In genomic region chr2:181536410-181536809, GRCm38 (mm10) we compare ENCODE assay signal across 16 mouse cellular contexts. TPM values are rescaled to one million over a fixed set of nuclear protein-coding genes. Genes with fewer than 3 reads are reported as not detected.
DNase-seq lines count a peak whose midpoint lies in the region; ATAC-seq and TF ChIP-seq lines count a peak whose summit lies in the region.
"Had no signal": no experiment of that assay in that cellular context is flagged by ENCODE, and none has a peak within 500 bp of the region (broad histone marks: within the 10 kb centered on the region; RNA-seq: fewer than 3 reads in every experiment).

No protein-coding gene starts in this region.

- DNase-seq in liver, adult 2 months (ENCODE audit: extremely low read depth, low read depth, low spot score) = peak; percentile 52
- DNase-seq in liver = no peak
- no peak for DNase-seq in cerebellum, adult 11-12 months
- DNase-seq: adrenal gland, postnatal 14 days; cerebellum, postnatal 25 days; heart, postnatal 36 days had no signal

- H3K27me3 ChIP-seq in liver, adult 2 months (ENCODE audit: control insufficient read depth, insufficient read depth, low read length) = no peaks in the 10 kb centered on the region
- no peaks in the 10 kb centered on the region for H3K27me3 ChIP-seq in liver, embryonic 15.5 days
- H3K27me3 ChIP-seq: lung, embryonic 15.5 days; midbrain, embryonic 13.5 days had no signal

- peak; percentile 31; the same call in 1 of the 2 replicates for ATAC-seq in liver, embryonic 15.5 days (ENCODE audit: insufficient read depth)
- peak; percentile 98 for ATAC-seq in monocyte, adult 5-6 weeks (replicated peaks; ENCODE audit: insufficient number of reproducible peaks, low FRiP score, low TSS enrichment, poor library complexity, severe bottlenecking)
- no peak for ATAC-seq in erythroid progenitor cell, adult 5-6 weeks (replicated peaks; ENCODE audit: low FRiP score, poor library complexity, severe bottlenecking)
- ATAC-seq: midbrain, embryonic 13.5 days had no signal

- H3K9me3 ChIP-seq in liver, embryonic 15.5 days (replicated peaks) = no peaks in the 10 kb centered on the region
- H3K9me3 ChIP-seq: G1E; limb, embryonic 10.5 days; lung, embryonic 15.5 days had no signal

- H3K4me1 ChIP-seq in liver, adult 2 months (ENCODE audit: control insufficient read depth, insufficient read depth, low read length) = peaks cover 5% of the 10 kb centered on the region; the same call in 1 of the 2 replicates
- H3K4me1 ChIP-seq in bone marrow macrophage, adult 2 months (ENCODE audit: control insufficient read depth, insufficient read depth, low read length) = peaks cover 38% of the 10 kb centered on the region
- peaks cover 25% of the 10 kb centered on the region for H3K4me1 ChIP-seq in liver, embryonic 15.5 days (replicated peaks)

- no peak for TF ChIP-seq CTCF in liver, adult 2 months (IDR thresholded peaks at IDR 0.05; ENCODE audit: low read depth, low read length)
- no peak for TF ChIP-seq CTCF in bone marrow macrophage, adult 2 months (IDR thresholded peaks at IDR 0.05; ENCODE audit: low read depth, low read length)

- H3K4me3 ChIP-seq in liver, adult 2 months (ENCODE audit: insufficient read depth, low read depth, low read length) = no peak overlapping the region
- H3K4me3 ChIP-seq in bone marrow macrophage, adult 2 months (ENCODE audit: insufficient read depth, low read length) = no peak overlapping the region
- H3K4me3 ChIP-seq in liver, embryonic 15.5 days (replicated peaks) = no peak overlapping the region
- H3K4me3 ChIP-seq: forebrain, embryonic 10.5 days; limb, embryonic 10.5 days; lung, embryonic 15.5 days; midbrain, embryonic 13.5 days had no signal

- no peak overlapping the region for H3K9ac ChIP-seq in liver, adult 2 months (ENCODE audit: low read depth, low read length)
- no peak overlapping the region for H3K9ac ChIP-seq in liver, embryonic 15.5 days
- H3K9ac ChIP-seq: lung, embryonic 15.5 days; midbrain, embryonic 13.5 days had no signal

- 73% methylated on average over 2 of the region's 2 CpGs for WGBS in liver, adult 2 months
- 66% methylated on average over 2 of the region's 2 CpGs for WGBS in liver, embryonic 15.5 days (ENCODE audit: insufficient replicate concordance)

- H3K79me2 ChIP-seq in liver, adult 2 months (ENCODE audit: control insufficient read depth, insufficient read depth, low read length) = peaks cover 42% of the 10 kb centered on the region

- TF ChIP-seq POLR2A in liver, adult 2 months (IDR thresholded peaks at IDR 0.05; ENCODE audit: extremely low read depth, insufficient read depth, low read length) = no peak
- no peak for TF ChIP-seq POLR2A in bone marrow macrophage, adult 2 months (IDR thresholded peaks at IDR 0.05; ENCODE audit: borderline replicate concordance, low read depth, low read length)

- H3K4me2 ChIP-seq in liver, embryonic 15.5 days = no peak overlapping the region
- H3K4me2 ChIP-seq: lung, embryonic 15.5 days; midbrain, embryonic 13.5 days had no signal

- peaks cover 5% of the 10 kb centered on the region for H3K36me3 ChIP-seq in liver, adult 2 months (ENCODE audit: control insufficient read depth, insufficient read depth, low read length)
- peaks cover 18% of the 10 kb centered on the region for H3K36me3 ChIP-seq in liver, embryonic 15.5 days (replicated peaks)

- no peak overlapping the region for H3K27ac ChIP-seq in liver, adult 2 months (replicated peaks; ENCODE audit: insufficient read depth, low read depth, low read length)
- H3K27ac ChIP-seq in bone marrow macrophage, adult 2 months (ENCODE audit: insufficient read depth, low read depth, low read length) = peak overlapping the region; percentile 95
- H3K27ac ChIP-seq in liver, embryonic 15.5 days (replicated peaks) = peak overlapping the region; percentile 59
- H3K27ac ChIP-seq: forebrain, embryonic 10.5 days; limb, embryonic 10.5 days; lung, embryonic 15.5 days; midbrain, embryonic 13.5 days had no signal

RNA-seq across cellular contexts. Expression of gene Dnajc5, which starts 16.1 kb away (rescaled TPM):
- total RNA-seq in liver, adult 2 months (2014; rRNA removed) = 20.2 and 23.8 TPM in 2 replicates
- polyA plus RNA-seq in liver, adult 2 months (2012; rRNA removed) = 28.6 and 30.7 TPM in 2 replicates
- polyA plus RNA-seq in bone marrow macrophage, adult 2 months (2012; ENCODE audit: insufficient read depth, insufficient read length, missing spikeins) = 66.3 and 71.7 TPM in 2 replicates
- 27.7 and 29.8 TPM in 2 replicates for polyA plus RNA-seq in liver, embryonic 15.5 days (2015; fragmentation: Nextera tagmentation; extraction: Ambion mirVana)
- 47.3 to 71.5 TPM (median 52.6 TPM) in 3 replicates for total RNA-seq in monocyte, adult 5-6 weeks (2017)
- 14.1 and 25.2 TPM in 2 replicates for total RNA-seq in erythroid progenitor cell, adult 5-6 weeks (2015; ENCODE audit: low replicate concordance)
- total RNA-seq in erythroid progenitor cell, adult 5-6 weeks (2017; ENCODE audit: low replicate concordance) = 21.4 and 23.3 TPM in 2 replicates

RNA-seq across cellular contexts. Expression of gene Tpd52l2, which starts 39.5 kb away (rescaled TPM):
- 26.2 and 27.1 TPM in 2 replicates for total RNA-seq in liver, adult 2 months (2014; rRNA removed)
- polyA plus RNA-seq in liver, adult 2 months (2012; rRNA removed) = 18.8 and 23.0 TPM in 2 replicates
- polyA plus RNA-seq in bone marrow macrophage, adult 2 months (2012; ENCODE audit: insufficient read depth, insufficient read length, missing spikeins) = 61.9 and 65.6 TPM in 2 replicates
- 67.3 and 68.4 TPM in 2 replicates for polyA plus RNA-seq in liver, embryonic 15.5 days (2015; fragmentation: Nextera tagmentation; extraction: Ambion mirVana)
- total RNA-seq in monocyte, adult 5-6 weeks (2017) = 87.5 to 134 TPM (median 104 TPM) in 3 replicates
- total RNA-seq in erythroid progenitor cell, adult 5-6 weeks (2015; ENCODE audit: low replicate concordance) = 19.8 and 23.5 TPM in 2 replicates
- 45.3 and 90.6 TPM in 2 replicates for total RNA-seq in erythroid progenitor cell, adult 5-6 weeks (2017; ENCODE audit: low replicate concordance)

RNA-seq across cellular contexts. Expression of gene Abhd16b, which starts 43.4 kb away (rescaled TPM):
- total RNA-seq in liver, adult 2 months (2014; rRNA removed) = not detected in 2 replicates
- not detected in 2 replicates for polyA plus RNA-seq in liver, adult 2 months (2012; rRNA removed)
- not detected in 2 replicates for polyA plus RNA-seq in bone marrow macrophage, adult 2 months (2012; ENCODE audit: insufficient read depth, insufficient read length, missing spikeins)
- not detected in 2 replicates for polyA plus RNA-seq in liver, embryonic 15.5 days (2015; fragmentation: Nextera tagmentation; extraction: Ambion mirVana)
- total RNA-seq in monocyte, adult 5-6 weeks (2017) = not detected in 3 replicates
- total RNA-seq in erythroid progenitor cell, adult 5-6 weeks (2015; ENCODE audit: low replicate concordance) = not detected in 2 replicates
- not detected in 2 replicates for total RNA-seq in erythroid progenitor cell, adult 5-6 weeks (2017; ENCODE audit: low replicate concordance)
- total RNA-seq: adrenal gland, postnatal 14 days; G1E; heart, adult 8-10 months; heart, postnatal 36 days had no signal
- polyA plus RNA-seq: forebrain, embryonic 10.5 days; G1E; midbrain, embryonic 13.5 days had no signal

RNA-seq across cellular contexts. Expression of gene Uckl1, which starts 48.3 kb away (rescaled TPM):
- total RNA-seq in liver, adult 2 months (2014; rRNA removed) = 28.1 and 30.9 TPM in 2 replicates
- 49.1 and 90.1 TPM in 2 replicates for polyA plus RNA-seq in liver, adult 2 months (2012; rRNA removed)
- 108 and 113 TPM in 2 replicates for polyA plus RNA-seq in bone marrow macrophage, adult 2 months (2012; ENCODE audit: insufficient read depth, insufficient read length, missing spikeins)
- polyA plus RNA-seq in liver, embryonic 15.5 days (2015; fragmentation: Nextera tagmentation; extraction: Ambion mirVana) = 20.4 and 27.5 TPM in 2 replicates
- 106 to 183 TPM (median 161 TPM) in 3 replicates for total RNA-seq in monocyte, adult 5-6 weeks (2017)
- 26.4 and 37.1 TPM in 2 replicates for total RNA-seq in erythroid progenitor cell, adult 5-6 weeks (2015; ENCODE audit: low replicate concordance)
- 15.2 and 30.2 TPM in 2 replicates for total RNA-seq in erythroid progenitor cell, adult 5-6 weeks (2017; ENCODE audit: low replicate concordance)

RNA-seq across cellular contexts. Expression of gene Prpf6, which starts 55.3 kb away (rescaled TPM):
- total RNA-seq in liver, adult 2 months (2014; rRNA removed) = 24.3 and 27.3 TPM in 2 replicates
- 11.1 and 13.4 TPM in 2 replicates for polyA plus RNA-seq in liver, adult 2 months (2012; rRNA removed)
- 38.1 and 45.7 TPM in 2 replicates for polyA plus RNA-seq in bone marrow macrophage, adult 2 months (2012; ENCODE audit: insufficient read depth, insufficient read length, missing spikeins)
- polyA plus RNA-seq in liver, embryonic 15.5 days (2015; fragmentation: Nextera tagmentation; extraction: Ambion mirVana) = 23.8 and 25.9 TPM in 2 replicates
- 65.7 to 104 TPM (median 96.6 TPM) in 3 replicates for total RNA-seq in monocyte, adult 5-6 weeks (2017)
- total RNA-seq in erythroid progenitor cell, adult 5-6 weeks (2015; ENCODE audit: low replicate concordance) = 11.7 and 13.0 TPM in 2 replicates
- 28.1 and 33.1 TPM in 2 replicates for total RNA-seq in erythroid progenitor cell, adult 5-6 weeks (2017; ENCODE audit: low replicate concordance)
